Mouse (Mus musculus): ENCODE results near the gene Abi3. TPM values are rescaled to one million over a fixed set of nuclear protein-coding genes. Genes with fewer than 3 reads are reported as not detected.

The Abi3 gene
- total and polyA plus RNA-seq, 2 experiments from 2014 or later: 0.19 to 1.5 TPM

DNA sequence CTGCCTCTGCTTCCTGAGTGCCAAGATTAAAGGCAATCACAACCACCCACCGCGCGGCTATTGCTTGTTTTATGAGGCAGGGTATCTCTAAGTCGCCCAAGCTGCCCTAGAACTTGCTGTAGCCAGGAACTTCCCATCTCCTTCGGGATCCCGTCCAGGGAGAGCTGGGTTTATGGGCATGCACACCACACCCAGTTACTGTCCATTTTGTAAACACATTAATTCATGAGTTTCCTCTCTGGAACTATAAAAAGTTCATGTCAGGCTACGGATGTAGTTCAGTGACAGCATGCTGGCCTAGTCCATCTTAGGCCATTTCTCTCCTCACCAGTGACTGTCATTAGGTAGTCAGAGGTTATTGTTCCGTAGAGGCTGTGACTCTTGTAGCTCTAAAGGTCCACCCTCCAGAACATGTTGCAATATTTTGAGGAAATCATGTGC, 52.8 kb downstream of the Abi3 start:
- DNase-seq: no peak
- no peaks in the 10 kb centered on the region for H3K4me1 ChIP-seq (ENCODE audit: insufficient read depth)
- ATAC-seq: no peak
- no peak overlapping the region for H3K4me3 ChIP-seq (ENCODE audit: low read depth, low read length)
- no peaks in the 10 kb centered on the region for H3K9me3 ChIP-seq (ENCODE audit: low read length)
- WGBS: 85% methylated on average over 8 of the region's 8 CpGs
- H3K4me2 ChIP-seq (ENCODE audit: low read depth): no peak overlapping the region
- H3K36me3 ChIP-seq (ENCODE audit: insufficient read depth): no peaks in the 10 kb centered on the region
- H3K27me3 ChIP-seq (ENCODE audit: insufficient read depth, low read length): no peaks in the 10 kb centered on the region
- TF ChIP-seq CTCF (IDR thresholded peaks at IDR 0.05; ENCODE audit: low read depth): no peak
- H3K9ac ChIP-seq: no peak overlapping the region
- no peak overlapping the region for H3K27ac ChIP-seq (ENCODE audit: low read depth, low read length)

GRCm38 (mm10) chr11:95786511-95786910, 55.8 kb downstream of the Abi3 start:
- Histone ChIP-seq H3K27me3 (ENCODE audit: insufficient read depth, low read length) (no peaks in the 10 kb centered on the region), H3K4me3 (ENCODE audit: low read depth, low read length) (no peak overlapping the region), H3K4me2 (ENCODE audit: low read depth) (no peak overlapping the region), H3K27ac (ENCODE audit: low read depth, low read length) (no peak overlapping the region), H3K9ac (no peak overlapping the region), H3K4me1 (ENCODE audit: insufficient read depth) (no peaks in the 10 kb centered on the region), H3K9me3 (ENCODE audit: low read length) (no peaks in the 10 kb centered on the region), H3K36me3 (ENCODE audit: insufficient read depth) (no peaks in the 10 kb centered on the region)
- no peak for ATAC-seq
- WGBS: 87% methylated on average over 6 of the region's 6 CpGs
- no peak for DNase-seq
- TF ChIP-seq CTCF (IDR thresholded peaks at IDR 0.05; ENCODE audit: low read depth): no peak

- Histone ChIP-seq H3K9me3 (ENCODE audit: low read length) (no peaks in the 10 kb centered on the region), H3K4me2 (ENCODE audit: low read depth) (no peak overlapping the region), H3K27me3 (ENCODE audit: insufficient read depth, low read length) (no peaks in the 10 kb centered on the region), H3K9ac (no peak overlapping the region), H3K27ac (ENCODE audit: low read depth, low read length) (no peak overlapping the region), H3K4me1 (ENCODE audit: insufficient read depth) (no peaks in the 10 kb centered on the region), H3K4me3 (ENCODE audit: low read depth, low read length) (no peak overlapping the region), H3K36me3 (ENCODE audit: insufficient read depth) (no peaks in the 10 kb centered on the region)
- DNase-seq (no peak), ATAC-seq (no peak)
- 91% methylated on average over 4 of the region's 4 CpGs for WGBS
- TF ChIP-seq CTCF (IDR thresholded peaks at IDR 0.05; ENCODE audit: low read depth): peak; percentile 44
These were observed 56.6 kb downstream of the Abi3 start for GRCm38 (mm10) chr11:95785675-95786074.

DNA sequence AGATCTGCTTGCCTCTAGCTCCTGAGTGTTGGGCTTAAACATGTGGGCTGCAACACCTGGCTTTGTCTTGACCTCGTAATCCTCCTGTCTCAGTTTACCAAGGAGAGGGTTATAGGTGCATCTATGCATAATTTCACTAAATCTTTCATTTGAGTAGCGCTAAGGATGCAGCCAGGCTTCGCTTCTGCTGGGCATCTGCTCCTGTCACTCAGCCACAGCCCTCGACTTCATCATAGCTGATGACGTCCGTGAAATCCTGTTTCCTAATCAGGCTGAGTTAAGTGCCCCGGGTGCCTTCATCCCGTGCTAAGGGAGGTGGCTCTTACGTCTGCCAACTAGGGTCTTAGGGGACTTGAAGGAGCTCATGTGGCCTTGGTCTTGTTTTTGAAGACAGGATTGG, 58.3 kb downstream of the Abi3 start:
- Histone ChIP-seq H3K4me3 (ENCODE audit: low read depth, low read length) (no peak overlapping the region), H3K36me3 (ENCODE audit: insufficient read depth) (no peaks in the 10 kb centered on the region), H3K9ac (no peak overlapping the region), H3K27me3 (ENCODE audit: insufficient read depth, low read length) (no peaks in the 10 kb centered on the region), H3K4me1 (ENCODE audit: insufficient read depth) (no peaks in the 10 kb centered on the region), H3K27ac (ENCODE audit: low read depth, low read length) (no peak overlapping the region), H3K9me3 (ENCODE audit: low read length) (no peaks in the 10 kb centered on the region), H3K4me2 (ENCODE audit: low read depth) (no peak overlapping the region)
- DNase-seq (no peak), ATAC-seq (no peak)
- 86% methylated on average over 9 of the region's 9 CpGs for WGBS
- no peak for TF ChIP-seq CTCF (IDR thresholded peaks at IDR 0.05; ENCODE audit: low read depth)

DNA sequence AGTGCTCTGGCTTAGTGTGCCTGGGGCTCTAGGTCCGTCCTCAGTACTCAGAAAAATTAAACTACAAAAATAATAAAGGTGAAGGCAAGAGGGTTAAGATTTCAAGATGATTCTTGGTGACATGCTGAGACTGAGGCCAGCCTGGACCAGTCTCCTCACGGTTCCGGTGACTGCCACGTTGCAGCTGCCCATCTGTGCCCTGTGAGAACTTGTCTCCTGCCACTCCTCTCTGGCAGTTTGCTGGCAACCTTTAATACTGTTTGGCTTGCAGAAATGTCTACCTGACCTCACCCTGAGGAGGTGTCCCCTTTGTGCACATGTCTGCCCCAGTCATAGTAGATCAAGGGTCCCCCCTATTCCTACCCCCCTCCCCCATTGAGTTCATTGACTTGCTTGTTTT, 58.8 kb downstream of the Abi3 start:
- ATAC-seq: no peak

DNA sequence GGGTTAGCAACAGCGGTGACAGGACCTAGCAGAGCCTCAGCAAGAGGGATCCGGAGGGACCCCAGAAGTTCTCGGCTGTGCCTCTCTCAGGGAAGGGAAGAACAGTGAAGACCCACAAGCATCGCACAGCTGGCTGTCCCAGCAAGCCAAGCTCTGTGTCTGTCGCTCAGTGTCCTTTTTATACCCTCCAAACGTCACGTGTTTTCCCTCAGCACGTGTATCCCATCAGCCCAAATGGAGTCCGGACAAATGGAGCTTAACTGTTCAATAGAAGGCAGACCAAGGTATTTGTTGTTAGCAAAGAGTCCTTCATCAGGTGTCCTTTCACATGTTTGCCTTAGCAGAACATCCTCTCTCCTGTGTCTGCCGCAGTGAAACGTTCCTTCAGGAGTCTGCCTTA, 60.7 kb downstream of the Abi3 start:
- Histone ChIP-seq H3K27ac (ENCODE audit: low read depth, low read length) (no peak overlapping the region), H3K27me3 (ENCODE audit: insufficient read depth, low read length) (no peaks in the 10 kb centered on the region), H3K9me3 (ENCODE audit: low read length) (no peaks in the 10 kb centered on the region), H3K4me1 (ENCODE audit: insufficient read depth) (no peaks in the 10 kb centered on the region), H3K4me2 (ENCODE audit: low read depth) (no peak overlapping the region), H3K9ac (no peak overlapping the region), H3K36me3 (ENCODE audit: insufficient read depth) (no peaks in the 10 kb centered on the region), H3K4me3 (ENCODE audit: low read depth, low read length) (no peak overlapping the region)
- WGBS: 82% methylated on average over 11 of the region's 11 CpGs
- no peak for ATAC-seq
- no peak for TF ChIP-seq CTCF (IDR thresholded peaks at IDR 0.05; ENCODE audit: low read depth)
- DNase-seq: no peak

More for the DNA sequence above, 58.8 kb downstream of the Abi3 start:
- Histone ChIP-seq H3K9ac (no peak overlapping the region), H3K9me3 (ENCODE audit: low read length) (no peaks in the 10 kb centered on the region), H3K4me1 (ENCODE audit: insufficient read depth) (no peaks in the 10 kb centered on the region), H3K4me2 (ENCODE audit: low read depth) (no peak overlapping the region), H3K27me3 (ENCODE audit: insufficient read depth, low read length) (no peaks in the 10 kb centered on the region), H3K4me3 (ENCODE audit: low read depth, low read length) (no peak overlapping the region), H3K27ac (ENCODE audit: low read depth, low read length) (no peak overlapping the region), H3K36me3 (ENCODE audit: insufficient read depth) (no peaks in the 10 kb centered on the region)
- DNase-seq: no peak
- WGBS: 79% methylated on average over 4 of the region's 4 CpGs
- no peak for TF ChIP-seq CTCF (IDR thresholded peaks at IDR 0.05; ENCODE audit: low read depth)

GRCm38 (mm10) chr11:95780480-95780879, 61.8 kb downstream of the Abi3 start:
- Histone ChIP-seq H3K9me3 (ENCODE audit: low read length) (no peaks in the 10 kb centered on the region), H3K4me3 (ENCODE audit: low read depth, low read length) (no peak overlapping the region), H3K4me1 (ENCODE audit: insufficient read depth) (no peaks in the 10 kb centered on the region), H3K36me3 (ENCODE audit: insufficient read depth) (no peaks in the 10 kb centered on the region), H3K27ac (ENCODE audit: low read depth, low read length) (no peak overlapping the region), H3K4me2 (ENCODE audit: low read depth) (no peak overlapping the region), H3K27me3 (ENCODE audit: insufficient read depth, low read length) (no peaks in the 10 kb centered on the region), H3K9ac (no peak overlapping the region)
- DNase-seq: no peak
- ATAC-seq: no peak
- WGBS: 93% methylated on average over 8 of the region's 8 CpGs
- TF ChIP-seq CTCF (IDR thresholded peaks at IDR 0.05; ENCODE audit: low read depth): no peak

Other genes with a start within 250 kb of the Abi3 start
- gene Phb, start 175.5 kb downstream of the Abi3 start, total RNA-seq (2014; rRNA removed): 130 and 149 TPM in 2 replicates
- gene Phb, start 175.5 kb downstream of the Abi3 start, polyA plus RNA-seq (2015; fragmentation: Nextera tagmentation; extraction: Ambion mirVana): 192 and 197 TPM in 2 replicates
- gene Zfp652, start 129.8 kb downstream of the Abi3 start, total RNA-seq (2014; rRNA removed): 22.3 and 29.4 TPM in 2 replicates
- gene Zfp652, start 129.8 kb downstream of the Abi3 start, polyA plus RNA-seq (2015; fragmentation: Nextera tagmentation; extraction: Ambion mirVana): 11.5 and 16.5 TPM in 2 replicates
- 1.9 and 2.5 TPM in 2 replicates for gene B130006D01Rik, start 118.9 kb downstream of the Abi3 start, total RNA-seq (2014; rRNA removed)
- gene B130006D01Rik, start 118.9 kb downstream of the Abi3 start, polyA plus RNA-seq (2015; fragmentation: Nextera tagmentation; extraction: Ambion mirVana): 0.10 and 0.47 TPM in 2 replicates
- gene Phospho1, start 18.0 kb downstream of the Abi3 start, total RNA-seq (2014; rRNA removed): 0.90 and 2.7 TPM in 2 replicates
- not detected in 2 replicates for gene Phospho1, start 18.0 kb downstream of the Abi3 start, polyA plus RNA-seq (2015; fragmentation: Nextera tagmentation; extraction: Ambion mirVana)
- 1.0 and 1.6 TPM in 2 replicates for gene Gngt2, start 5.3 kb downstream of the Abi3 start, total RNA-seq (2014; rRNA removed)
- 1.9 and 2.9 TPM in 2 replicates for gene Gngt2, start 5.3 kb downstream of the Abi3 start, polyA plus RNA-seq (2015; fragmentation: Nextera tagmentation; extraction: Ambion mirVana)
- gene B4galnt2, start 72.4 kb upstream of the Abi3 start, total RNA-seq (2014; rRNA removed): not detected in 2 replicates
- gene B4galnt2, start 72.4 kb upstream of the Abi3 start, polyA plus RNA-seq (2015; fragmentation: Nextera tagmentation; extraction: Ambion mirVana): not detected in 2 replicates
- gene Igf2bp1, start 163.5 kb upstream of the Abi3 start, total RNA-seq (2014; rRNA removed): 3.0 and 3.3 TPM in 2 replicates
- gene Igf2bp1, start 163.5 kb upstream of the Abi3 start, polyA plus RNA-seq (2015; fragmentation: Nextera tagmentation; extraction: Ambion mirVana): 1.8 and 2.5 TPM in 2 replicates
- not detected in 2 replicates for gene Gip, start 182.1 kb upstream of the Abi3 start, total RNA-seq (2014; rRNA removed)
- gene Gip, start 182.1 kb upstream of the Abi3 start, polyA plus RNA-seq (2015; fragmentation: Nextera tagmentation; extraction: Ambion mirVana): not detected in 2 replicates
- 36.5 and 36.7 TPM in 2 replicates for gene Snf8, start 192.4 kb upstream of the Abi3 start, total RNA-seq (2014; rRNA removed)
- 112 and 120 TPM in 2 replicates for gene Snf8, start 192.4 kb upstream of the Abi3 start, polyA plus RNA-seq (2015; fragmentation: Nextera tagmentation; extraction: Ambion mirVana)
- 54.9 and 56.2 TPM in 2 replicates for gene Ube2z, start 222.9 kb upstream of the Abi3 start, total RNA-seq (2014; rRNA removed)
- gene Ube2z, start 222.9 kb upstream of the Abi3 start, polyA plus RNA-seq (2015; fragmentation: Nextera tagmentation; extraction: Ambion mirVana): 29.4 and 35.4 TPM in 2 replicates
- 348 and 355 TPM in 2 replicates for gene Atp5g1, start 233.2 kb upstream of the Abi3 start, total RNA-seq (2014; rRNA removed)
- 925 and 1,026 TPM in 2 replicates for gene Atp5g1, start 233.2 kb upstream of the Abi3 start, polyA plus RNA-seq (2015; fragmentation: Nextera tagmentation; extraction: Ambion mirVana)